Mouse (Mus musculus): ENCODE measurements around the gene Fnbp4. TPM values are rescaled to one million over a fixed set of nuclear protein-coding genes. Genes with fewer than 3 reads are reported as not detected.
"Not testable (repeated sequence)": the region's sequence is repeated elsewhere in the genome, so short reads cannot be mapped to it uniquely, and the experiment has no call there.

Fnbp4 gene
- polyA plus RNA-seq, 1 experiment: 30.0 TPM

DNA sequence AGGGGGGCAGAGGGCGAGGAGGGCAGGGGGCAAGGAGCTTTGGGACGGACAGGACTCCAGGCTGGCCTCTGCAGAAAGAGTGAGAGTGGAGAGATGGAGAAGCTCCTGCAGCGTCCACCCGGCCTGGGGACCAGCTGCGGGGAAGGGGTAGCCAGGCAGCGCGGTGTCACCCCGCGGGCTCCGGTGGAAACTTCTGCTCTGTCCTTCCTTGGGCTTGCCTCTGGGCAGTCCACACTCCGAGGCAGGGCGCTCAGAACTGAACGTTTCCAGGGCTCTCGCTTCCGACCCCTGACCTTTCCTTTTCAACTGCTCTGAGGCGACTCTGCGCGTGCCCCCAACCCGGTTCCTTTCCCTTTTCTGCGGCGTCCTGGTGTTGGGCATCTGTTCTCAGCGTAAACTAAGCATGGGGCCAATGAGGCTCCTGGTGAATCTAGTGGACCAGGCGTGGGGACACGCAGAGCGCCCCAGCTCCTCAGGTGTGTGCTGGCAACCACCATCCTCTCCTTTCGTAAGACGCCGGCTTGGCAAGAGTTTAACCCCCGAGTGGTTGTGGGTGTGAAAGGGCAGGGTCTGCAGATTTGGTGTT, 37.8 kb downstream of the Fnbp4 start:
- DNase-seq (ENCODE audit: low read depth): no peak

DNA sequence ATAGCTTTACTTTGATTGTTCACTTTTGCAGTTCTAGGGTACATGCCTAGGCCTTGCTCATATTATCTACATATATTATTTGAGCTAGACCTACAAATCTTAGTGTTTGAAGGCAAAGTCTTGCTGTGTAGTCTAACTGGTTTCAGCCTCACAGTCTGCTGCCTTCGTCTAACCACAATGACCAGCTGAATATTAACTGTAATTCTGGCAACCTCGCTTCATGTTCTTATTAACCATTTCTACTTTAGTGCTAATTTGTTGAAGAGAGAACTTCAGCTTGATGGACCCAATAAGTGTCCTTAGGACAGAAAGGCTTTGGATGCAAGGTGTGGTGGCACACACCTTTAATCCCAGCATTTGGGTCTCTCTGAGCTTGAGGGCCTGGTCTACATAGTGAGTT, 43.0 kb downstream of the Fnbp4 start:
- no peak for DNase-seq (ENCODE audit: low read depth)

DNA sequence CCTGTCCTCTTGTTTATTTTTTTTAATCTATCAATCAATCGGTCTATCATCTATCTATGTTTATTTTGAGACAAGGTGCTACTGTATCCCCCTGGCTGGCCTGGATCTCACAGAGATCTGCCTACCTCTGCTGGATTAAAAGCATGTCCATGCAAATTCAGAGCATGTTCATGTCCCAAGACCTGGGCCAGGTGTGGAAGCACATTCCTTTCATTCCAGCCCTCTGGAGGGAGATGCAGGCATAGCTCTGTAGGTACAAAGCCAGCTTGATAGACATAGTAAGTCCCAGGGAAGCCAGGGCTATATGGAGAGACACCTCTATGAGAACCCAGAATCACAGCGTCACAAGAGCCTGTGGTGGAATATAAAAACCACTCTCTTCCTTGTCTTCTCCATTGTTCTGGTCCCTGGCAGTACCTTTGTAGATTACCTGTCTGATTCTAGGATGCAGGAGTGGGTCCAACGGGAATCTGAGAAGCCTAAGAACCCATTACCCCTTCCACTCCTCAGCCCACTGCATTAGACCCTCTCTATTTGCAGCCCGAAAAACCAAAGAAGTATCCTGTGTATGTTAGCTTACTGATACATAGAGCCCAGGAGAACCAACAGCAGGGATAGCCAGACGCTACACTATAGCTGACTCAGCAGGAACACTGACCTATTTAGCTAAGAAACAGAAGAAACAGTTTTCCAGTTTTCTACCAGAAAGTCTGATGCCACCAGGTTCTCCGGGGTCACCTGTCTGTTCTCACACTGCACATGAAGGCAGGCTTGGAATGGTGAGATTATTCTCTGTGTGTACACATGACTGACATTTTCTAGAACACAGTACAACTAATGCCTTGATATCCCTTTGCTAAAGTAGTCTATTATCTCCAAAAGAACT, 63.3 kb downstream of the Fnbp4 start:
- no peak for DNase-seq (ENCODE audit: low read depth)

DNA sequence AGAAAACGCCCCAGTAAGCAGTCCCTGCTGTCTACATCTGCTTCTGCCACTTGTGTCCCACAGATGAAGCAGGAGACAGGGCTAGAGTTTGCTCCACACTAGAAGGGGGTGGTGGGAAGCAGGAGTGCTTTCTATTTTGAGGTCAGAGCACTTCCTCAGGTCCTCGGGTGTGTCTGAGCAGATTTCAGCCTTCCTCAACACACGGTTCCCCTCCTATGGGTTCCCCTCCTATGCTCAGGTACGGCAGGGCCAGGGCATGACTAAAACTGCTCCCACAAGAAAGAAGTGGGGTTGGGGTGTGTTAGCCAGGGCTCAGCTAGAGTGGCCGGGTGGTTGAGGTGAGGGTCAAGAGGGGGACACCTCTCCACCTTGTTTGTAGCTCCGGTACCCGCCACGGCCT, 65.6 kb downstream of the Fnbp4 start:
- DNase-seq (ENCODE audit: low read depth): no peak

DNA sequence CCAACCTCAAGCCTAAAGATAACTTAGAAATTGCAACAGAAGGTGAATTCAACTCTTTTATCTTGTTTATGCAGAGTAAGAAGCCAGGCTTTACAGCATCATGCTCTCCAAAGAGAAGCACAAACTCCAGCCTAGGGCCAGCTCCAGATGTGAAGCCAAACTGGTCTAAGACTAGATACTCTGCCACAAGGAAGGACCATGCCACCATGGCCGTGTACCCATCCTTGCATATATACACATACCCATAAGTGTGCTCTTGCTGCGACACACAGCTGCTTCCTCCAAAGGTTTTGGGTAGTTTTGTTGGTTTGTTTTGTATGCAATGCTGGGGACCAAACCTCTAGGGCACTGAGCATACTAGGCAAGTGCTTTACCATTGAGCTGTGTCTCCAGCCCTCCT, 70.1 kb downstream of the Fnbp4 start:
- DNase-seq (ENCODE audit: low read depth): no peak

DNA sequence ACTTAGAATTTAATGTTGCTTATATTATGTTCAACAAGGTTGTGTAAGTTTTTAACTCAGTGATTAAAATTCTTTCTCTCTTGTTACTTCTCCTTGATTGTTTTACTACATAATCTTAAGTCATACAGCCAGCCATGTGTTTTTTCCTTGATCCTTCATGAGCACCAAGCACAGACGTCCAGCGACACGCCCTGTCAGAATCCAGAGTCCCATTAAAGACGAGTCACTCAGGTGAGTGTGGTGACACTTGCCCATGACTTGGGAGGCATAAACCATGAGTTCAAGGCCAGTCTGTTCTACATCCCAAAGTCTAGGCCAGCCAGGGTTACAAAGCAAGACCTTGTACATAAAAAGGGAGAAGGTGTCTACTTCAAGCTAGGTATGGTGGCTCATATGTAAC, 71.0 kb downstream of the Fnbp4 start:
- DNase-seq (ENCODE audit: low read depth): no peak

DNA sequence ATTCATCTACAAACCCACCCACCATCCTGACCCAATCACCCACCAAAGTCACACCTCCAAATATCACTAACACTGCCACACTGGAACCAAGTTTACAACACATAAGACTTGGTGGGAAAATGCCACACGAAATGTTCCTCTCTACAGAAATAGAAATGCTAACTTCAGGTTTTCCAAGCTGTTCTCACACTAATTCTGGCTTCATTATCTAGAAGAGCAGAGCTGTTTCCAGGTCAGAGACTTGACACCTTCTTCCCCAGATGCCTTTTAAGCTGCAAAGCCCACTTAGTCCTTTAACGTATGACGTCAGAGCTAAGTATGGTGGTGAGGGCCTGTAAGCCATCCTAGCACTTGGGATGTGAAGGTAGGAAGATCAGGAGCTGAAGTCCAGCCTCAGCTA, 73.5 kb downstream of the Fnbp4 start:
- no peak for DNase-seq (ENCODE audit: low read depth)

DNA sequence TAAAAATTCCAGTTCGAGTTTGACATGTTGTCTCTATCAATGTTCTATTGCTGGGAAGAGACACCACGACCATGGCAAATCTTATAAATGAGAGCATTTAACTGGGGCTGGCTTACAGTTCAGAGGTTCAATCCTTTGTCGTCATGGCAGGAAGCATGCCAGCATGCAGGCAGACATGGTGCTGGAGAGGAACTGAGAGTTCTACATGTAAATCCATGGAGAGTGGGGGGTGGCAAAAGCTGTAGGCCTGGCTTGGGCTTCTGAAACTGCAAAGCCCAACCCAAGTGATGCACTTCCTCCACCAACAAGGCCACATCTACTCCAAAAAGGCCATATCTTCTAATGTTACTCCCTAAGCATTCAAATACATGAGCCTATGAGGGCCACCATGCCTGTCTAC, 75.7 kb downstream of the Fnbp4 start:
- no peak for DNase-seq (ENCODE audit: low read depth)

DNA sequence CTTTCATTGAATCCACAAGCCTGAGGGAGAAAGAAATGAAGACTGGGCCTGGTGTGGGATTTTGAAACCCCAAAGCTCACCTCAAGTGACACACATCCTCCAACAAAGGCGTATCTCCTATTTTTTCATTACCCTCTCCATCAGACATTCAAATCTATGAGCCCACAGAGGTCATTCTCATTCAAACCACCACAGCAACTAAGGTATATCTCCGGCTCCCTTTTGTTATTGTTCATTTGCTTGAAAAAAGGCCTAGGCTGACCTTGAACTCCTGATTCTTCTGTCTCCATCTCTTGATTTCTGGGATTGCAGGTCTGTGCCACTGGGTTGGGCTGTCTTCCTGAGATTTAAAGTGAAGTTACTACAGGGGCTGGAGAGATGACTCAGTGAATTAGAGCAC, 77.8 kb downstream of the Fnbp4 start:
- no peak for DNase-seq (ENCODE audit: low read depth)

DNA sequence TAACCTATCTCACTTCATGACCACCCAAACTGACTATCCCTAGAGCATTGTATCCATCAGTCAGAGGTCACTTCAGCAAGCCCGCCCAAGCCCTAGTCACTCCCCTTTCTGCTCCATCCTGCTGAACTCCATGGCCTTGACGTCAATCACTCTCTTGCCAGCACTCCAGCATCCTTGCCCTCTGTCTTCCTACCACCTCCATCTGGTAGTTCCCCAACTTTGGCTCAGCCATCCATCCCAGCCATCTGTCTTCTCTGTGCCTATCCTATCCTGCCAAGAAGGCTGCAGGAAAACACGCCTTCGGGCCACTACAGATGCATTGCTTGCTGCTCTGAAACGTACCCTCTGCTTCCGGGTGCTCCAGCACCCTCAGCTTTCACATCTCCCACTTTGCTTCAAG, 78.6 kb downstream of the Fnbp4 start:
- no peak for DNase-seq (ENCODE audit: low read depth)

DNA sequence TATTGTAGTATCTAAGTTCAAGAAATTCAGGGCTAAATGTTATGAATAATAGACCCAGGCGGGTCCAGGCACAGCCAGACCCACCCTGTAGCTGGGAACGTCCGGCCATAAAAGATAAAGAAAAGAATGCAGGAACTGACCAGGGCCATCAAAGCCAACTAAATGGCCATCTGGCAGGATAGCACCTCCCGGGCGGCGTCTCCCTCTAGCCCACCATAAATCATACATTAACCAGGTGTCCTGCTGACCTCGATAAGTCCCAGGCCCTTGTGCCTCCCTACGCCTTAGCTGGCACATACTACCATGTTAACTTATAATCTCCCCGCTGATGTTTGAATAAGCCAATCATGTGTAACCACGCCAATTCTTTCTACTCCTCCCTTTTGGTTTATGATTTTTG, 79.4 kb downstream of the Fnbp4 start:
- DNase-seq (ENCODE audit: low read depth): not testable (repeated sequence)

DNA sequence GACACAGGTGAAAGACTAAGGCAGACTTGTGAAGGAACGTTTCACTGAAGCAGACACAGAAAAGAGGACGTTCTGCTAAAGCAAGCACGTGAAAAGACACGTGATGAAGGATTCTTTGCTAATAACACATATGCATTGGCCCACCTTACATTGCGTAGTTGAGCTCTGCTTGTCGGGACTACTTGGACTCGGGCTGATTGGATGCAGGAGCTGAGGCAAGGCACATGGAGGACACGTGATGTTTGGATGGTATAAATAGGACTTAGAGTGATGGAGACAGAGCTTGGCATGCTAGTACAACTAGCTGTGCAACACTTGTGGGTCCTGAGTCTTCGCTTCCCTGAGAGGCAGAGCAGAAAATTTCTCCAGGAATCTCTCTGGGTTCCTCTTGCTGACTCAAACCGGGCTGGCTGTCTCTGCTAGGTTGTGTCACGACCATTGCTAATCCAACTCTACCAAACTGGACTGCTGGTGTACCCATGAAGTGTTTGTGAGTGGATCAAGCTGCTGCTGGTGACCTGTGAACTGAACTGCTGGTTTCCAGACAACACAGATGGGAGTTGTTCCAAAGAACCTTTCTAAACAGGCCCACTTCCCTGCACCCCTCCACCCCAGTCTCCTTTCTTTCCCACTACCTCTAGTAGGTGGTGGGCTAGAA, 80.5 kb downstream of the Fnbp4 start:
- no peak for DNase-seq (ENCODE audit: low read depth)

DNA sequence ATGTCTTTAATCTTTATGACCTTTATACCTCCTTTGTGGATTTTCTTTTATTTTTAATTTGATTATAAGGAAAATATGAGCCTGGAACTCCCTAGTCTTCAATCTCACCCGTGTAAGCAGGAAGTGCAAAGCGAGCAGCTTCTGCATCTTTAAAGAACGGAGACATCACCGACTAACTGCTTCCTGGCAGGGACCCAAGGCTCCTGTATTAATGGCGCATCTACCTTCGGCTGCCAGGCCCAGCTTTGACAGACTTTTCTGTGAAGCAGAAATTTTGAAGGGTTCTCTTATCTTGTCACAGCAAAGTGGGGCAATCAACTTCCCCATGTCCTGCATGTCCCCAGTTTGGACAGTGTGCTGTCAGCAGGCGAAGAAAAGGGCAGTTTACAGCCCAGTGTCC, 83.6 kb downstream of the Fnbp4 start:
- no peak for DNase-seq (ENCODE audit: low read depth)

Other genes with a start within 250 kb of the Fnbp4 start
- 11.8 and 17.0 TPM in 2 replicates for gene Ptprj, start 164.7 kb upstream of the Fnbp4 start, polyA plus RNA-seq (2012; rRNA removed)
- 6.8 and 8.1 TPM in 2 replicates for gene Nup160, start 68.2 kb upstream of the Fnbp4 start, polyA plus RNA-seq (2012; rRNA removed)
- gene Agbl2, start 37.4 kb downstream of the Fnbp4 start, polyA plus RNA-seq (2012; rRNA removed): 0.73 and 0.77 TPM in 2 replicates
- gene Mtch2, start 101.8 kb downstream of the Fnbp4 start, polyA plus RNA-seq (2012; rRNA removed): 104 and 130 TPM in 2 replicates
- 14.6 and 19.6 TPM in 2 replicates for gene C1qtnf4, start 140.5 kb downstream of the Fnbp4 start, polyA plus RNA-seq (2012; rRNA removed)
- gene Kbtbd4, start 159.4 kb downstream of the Fnbp4 start, polyA plus RNA-seq (2012; rRNA removed): 16.0 and 16.7 TPM in 2 replicates
- gene Ndufs3, start 159.5 kb downstream of the Fnbp4 start, polyA plus RNA-seq (2012; rRNA removed): 177 and 223 TPM in 2 replicates
- gene Celf1, start 195.0 kb downstream of the Fnbp4 start, polyA plus RNA-seq (2012; rRNA removed): 40.5 and 43.6 TPM in 2 replicates